Mouse (Mus musculus) heart, postnatal 10 days (tissue): ENCODE results near the gene Sycp3. TPM values are rescaled to one million over a fixed set of nuclear protein-coding genes. Genes with fewer than 3 reads are reported as not detected.
A peak's percentile ranks its signal among the peaks of the same experiment; 100 is the strongest.
"Not testable (repeated sequence)": the region's sequence is repeated elsewhere in the genome, so short reads cannot be mapped to it uniquely, and the experiment has no call there.

Experiments used
- DNase-seq, 2 experiments: peaks; one replicate each; pipeline ENCODE4 v3.0.0; 2021
- intact Hi-C: fragments of 180-260 bp; cut with DNase I; formaldehyde crosslinking; loops from one replicate; pipeline ENCODE4 v1.15.1; 2025
- total RNA-seq, 2 experiments: library from RNA; stranded (reverse); gene quantifications; 2 replicates each; pipeline ENCODE4 v1.2.3; 2021

The Sycp3 gene
- total RNA-seq, 2 experiments from 2014 or later = 0.60 TPM; not detected in 1

DNA sequence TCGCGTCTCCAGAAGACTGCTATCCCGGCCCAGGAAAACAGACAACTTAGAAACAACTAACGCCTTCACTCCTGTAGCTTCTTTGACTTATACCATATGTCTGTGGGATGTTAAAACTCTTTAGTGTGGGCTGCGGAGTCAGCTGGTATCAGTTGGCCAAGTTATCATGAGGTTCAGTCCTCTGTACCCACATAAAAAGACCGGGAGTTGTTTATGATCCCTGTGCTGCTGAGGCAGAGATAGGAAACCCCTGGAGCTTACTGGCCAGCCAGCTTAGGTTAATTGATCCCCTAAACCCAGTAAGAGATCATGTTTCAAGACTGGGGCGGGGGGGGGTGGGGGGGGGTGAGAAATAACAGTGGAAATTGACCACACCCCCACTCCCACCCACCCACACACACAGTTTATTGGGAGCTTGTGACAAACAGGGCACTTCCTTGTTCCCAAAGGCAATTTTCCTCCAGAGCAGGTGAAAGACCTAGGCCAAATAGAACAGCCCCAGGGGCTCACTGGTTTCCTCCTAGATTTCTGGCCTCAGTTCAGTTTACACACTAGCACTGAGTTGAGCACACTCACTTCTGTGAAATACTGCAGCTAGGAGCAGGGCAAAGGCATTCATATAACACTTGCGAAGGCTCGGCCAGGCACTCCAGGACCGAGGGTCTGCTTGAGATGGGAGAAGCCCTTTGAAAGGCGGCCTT lies 37.6 kb downstream of the Sycp3 start:
- intact Hi-C loops = no loop called here
- no peak for DNase-seq

DNA sequence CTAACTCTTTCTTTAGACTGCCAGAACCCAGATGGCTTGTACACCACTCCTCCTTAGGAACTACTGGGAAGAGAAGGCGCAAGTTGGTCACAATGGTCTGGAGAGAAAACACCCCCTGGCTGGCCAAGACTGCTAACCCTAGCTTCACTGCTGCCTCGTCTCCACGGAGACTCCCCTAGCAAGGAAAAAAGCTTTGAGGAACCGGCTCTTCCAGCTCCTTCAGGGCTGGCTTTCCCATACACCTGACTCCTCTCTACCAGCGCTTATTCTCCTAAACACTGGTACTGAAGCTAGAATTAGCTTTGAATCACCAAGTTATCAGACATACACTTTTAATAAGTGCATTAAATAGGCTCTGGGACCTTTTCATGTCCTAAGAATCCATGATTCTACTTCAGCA lies 40.6 kb downstream of the Sycp3 start:
- intact Hi-C loops = loop anchor here (5.0 to 10.0 kb wide), 3 partner anchors 123 to 325 kb away; partner anchors contain the start of genes Arl1, Dram1, Gnptab and Utp20

DNA sequence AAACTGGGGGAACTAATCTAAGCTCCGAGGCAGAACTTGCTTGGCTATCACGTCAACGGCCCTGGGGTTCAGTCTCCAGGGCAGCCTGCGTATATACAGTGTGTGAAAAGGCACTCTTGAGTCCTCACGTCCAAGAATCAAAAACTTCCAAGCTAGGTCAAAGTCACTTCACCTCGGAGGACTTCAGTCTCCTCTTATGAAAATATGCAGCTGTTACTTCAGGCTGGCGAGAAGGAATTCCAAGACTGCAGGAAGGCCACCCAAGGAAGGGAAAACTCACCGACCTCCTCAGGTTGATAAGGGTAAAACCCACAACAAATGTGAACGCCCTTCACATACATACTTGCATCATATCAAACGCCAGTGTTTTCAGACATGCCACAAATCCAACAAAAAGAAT lies 42.0 kb downstream of the Sycp3 start:
- DNase-seq = no peak
- intact Hi-C loops = loop anchor here (5.0 to 10.0 kb wide), 3 partner anchors 124 to 323 kb away; partner anchors contain the start of genes Arl1, Dram1, Gnptab and Utp20

More for the DNA sequence above, 40.6 kb downstream of the Sycp3 start:
- no peak for DNase-seq

DNA sequence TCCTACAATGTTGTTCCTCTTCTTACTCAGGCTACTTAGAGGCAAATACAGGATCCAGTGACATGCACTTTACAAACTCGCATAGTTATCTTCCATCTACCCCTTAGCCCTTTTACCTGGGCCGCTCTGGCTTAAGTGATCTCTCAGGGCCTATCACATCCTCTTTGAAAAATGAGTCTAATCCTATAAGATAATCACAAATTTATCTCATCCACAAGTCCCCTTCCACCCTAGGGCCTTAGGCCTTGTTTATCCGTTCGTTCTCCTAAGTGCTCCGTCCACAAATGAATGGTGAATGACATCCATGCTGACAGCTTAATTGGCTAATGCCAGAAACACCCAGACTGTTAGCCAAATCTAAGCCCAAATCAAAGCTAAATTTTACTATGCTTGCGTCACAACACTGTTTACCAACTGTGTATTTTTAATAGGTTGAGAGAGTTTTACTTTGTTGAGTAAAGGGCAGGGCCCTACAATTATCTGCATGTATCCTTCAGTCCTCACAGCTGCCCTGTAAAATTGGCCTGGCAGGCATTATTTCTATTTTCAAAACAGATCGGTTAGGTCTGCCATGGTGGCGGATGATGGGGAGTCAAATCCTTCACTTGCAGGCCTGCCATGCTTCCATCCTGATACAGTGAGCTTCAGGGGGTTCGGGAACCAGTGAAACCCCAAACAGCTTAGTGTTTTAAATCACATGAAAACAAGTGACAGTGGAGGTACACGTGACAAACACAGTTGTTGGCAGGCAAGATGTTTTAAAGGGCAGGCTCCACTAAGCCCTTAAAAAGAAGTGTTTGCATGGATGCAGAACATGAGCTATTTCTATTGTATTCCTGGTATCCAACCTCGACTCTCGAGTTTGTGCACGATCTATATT lies 42.8 kb downstream of the Sycp3 start:
- peak; percentile 44 to 48 for DNase-seq

DNA sequence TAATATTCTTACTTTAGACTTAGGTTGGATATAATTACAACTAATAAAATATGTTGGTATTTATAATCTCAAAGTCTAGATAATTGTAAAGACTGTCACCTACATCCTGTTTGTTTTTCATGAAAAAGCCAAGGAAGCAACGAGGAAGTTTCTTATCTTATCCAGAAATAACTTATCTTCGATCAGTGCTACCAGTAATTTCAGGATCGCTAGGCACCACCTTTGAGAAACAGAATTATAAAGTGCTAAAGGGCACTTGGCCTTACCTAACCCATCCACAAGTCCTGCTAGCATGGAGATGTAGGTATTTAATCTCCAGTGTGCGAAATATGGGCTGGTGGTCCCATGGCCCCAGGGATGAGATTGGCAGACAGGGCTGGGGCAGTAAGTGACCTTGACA lies 43.5 kb downstream of the Sycp3 start:
- no peak for DNase-seq
- intact Hi-C loops = loop anchor here (5.0 to 10.0 kb wide), 3 partner anchors 126 to 322 kb away; partner anchors contain the start of genes Arl1, Dram1, Gnptab and Utp20

More for the DNA sequence above, 42.8 kb downstream of the Sycp3 start:
- intact Hi-C loops = loop anchor here (5.0 to 10.0 kb wide), 3 partner anchors 125 to 323 kb away; partner anchors contain the start of genes Arl1, Dram1, Gnptab and Utp20

DNA sequence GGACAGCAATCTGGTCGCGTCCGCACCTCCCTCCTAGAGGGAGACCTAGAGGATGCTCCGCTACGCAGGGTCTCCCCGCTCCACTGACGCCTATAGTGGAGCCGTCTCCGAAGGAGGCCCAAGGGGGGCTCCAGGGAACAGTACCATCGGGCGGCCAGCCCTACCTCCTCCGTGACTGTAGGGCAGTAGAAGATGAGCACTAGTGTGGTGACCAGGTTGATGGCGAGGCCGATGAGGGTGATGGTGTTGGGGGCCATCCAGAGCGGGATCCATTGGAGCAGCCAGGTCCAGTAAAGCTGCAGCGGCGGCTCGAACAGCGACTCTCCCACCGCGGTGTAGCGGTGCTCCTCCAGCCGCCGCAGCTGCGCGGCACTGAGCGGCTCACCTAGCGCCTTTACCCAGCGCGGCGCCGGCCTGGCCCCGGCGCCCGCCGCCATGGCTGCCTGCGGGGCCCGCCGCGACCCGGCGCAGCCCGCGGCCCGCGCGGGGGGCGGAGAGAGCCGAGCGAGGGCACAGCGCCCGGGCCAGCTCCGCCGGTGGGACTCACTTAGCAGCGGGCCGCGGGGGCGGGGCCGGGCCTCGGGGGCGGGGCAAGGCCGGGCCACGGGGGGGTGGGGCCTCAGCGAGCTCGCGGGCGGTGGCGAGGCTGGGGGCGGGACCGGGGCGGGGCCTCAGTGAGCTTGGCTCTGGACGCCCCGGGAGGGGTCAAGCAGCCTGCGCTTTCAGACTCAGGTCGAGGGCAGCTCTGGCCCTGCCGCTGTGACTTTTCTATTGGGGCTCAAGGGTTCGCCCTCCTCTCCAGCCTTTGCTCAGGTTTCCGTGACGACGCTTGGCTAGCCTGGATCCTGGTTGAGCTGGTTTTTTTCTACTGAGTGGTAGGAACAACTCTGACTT lies 44.3 kb downstream of the Sycp3 start, which contains the start of gene Chpt1:
Chpt1 (minus strand) TSS at position 653 of the 894 bp plus-strand sequence.
- intact Hi-C loops = loop anchor here (5.0 to 10.0 kb wide), 3 partner anchors 126 to 321 kb away; partner anchors contain the start of genes Arl1, Dram1, Gnptab and Utp20
- DNase-seq = peak; percentile 90 to 91

DNA sequence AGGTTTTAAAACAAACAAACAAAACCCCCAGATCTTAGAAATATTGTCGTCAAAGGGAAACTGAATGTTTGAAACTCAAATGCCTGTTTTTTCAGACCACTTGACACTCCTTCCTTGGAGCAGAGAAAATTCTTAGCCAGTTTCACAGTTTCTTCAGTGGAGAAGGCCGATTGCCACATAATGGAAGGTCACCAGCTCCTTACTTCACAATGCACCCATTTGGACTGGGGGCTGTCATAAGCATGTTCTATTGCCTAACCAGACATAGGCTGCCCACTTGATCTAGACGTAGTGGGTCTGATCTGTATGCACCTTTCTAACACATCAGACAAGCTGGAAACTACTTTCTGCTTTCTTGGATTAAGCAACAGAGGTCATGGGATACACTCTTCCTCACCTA lies 45.1 kb downstream of the Sycp3 start:
- no peak for DNase-seq
- intact Hi-C loops = loop anchor here (5.0 to 10.0 kb wide), 3 partner anchors 127 to 320 kb away; partner anchors contain the start of genes Arl1, Dram1, Gnptab and Utp20

DNA sequence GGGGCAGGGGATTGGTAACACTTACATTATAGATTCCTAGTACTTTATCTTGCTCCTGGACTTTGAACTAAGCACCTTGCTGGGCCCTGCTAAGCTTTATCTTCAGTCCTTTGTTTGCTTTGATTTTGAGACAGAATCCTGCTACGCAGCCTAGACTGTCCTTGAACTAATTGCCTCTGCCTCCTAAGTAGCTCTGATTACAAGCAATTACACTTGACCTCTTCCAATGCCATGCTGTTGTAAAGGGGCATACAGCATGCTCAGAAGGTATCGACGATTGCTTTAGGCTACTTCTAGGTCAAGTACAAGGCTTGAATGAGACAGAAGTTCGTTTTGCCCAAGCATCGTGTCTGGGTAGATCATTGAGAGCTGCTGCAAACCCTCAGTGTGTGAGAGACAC lies 45.9 kb downstream of the Sycp3 start:
- intact Hi-C loops = loop anchor here (10.0 kb wide), 1 partner anchor 320 kb away; the partner anchor contains the start of gene Utp20

DNA sequence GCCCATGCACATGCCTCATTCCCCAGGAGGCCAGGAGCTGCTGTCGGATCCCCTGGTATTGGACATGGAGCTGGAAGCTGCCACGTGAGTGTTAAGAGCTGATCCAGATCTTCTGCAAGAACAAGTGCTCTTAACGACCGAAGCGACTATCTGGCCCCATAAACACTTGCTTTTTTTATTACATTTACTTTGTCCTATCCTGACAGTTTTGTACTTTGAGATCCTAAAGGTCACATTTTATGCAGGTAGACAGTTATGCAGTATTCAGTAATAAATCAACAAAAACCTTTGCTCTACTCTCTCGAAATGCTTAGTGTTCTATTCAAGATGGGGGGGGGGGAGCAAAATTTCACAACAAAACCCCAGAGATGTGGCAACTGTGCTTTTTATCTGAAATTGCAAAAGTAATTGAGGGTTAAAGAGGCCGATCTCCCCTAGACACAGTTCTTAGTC lies 48.3 kb downstream of the Sycp3 start:
- intact Hi-C loops = loop anchor here (10.0 kb wide), 1 partner anchor 317 kb away; the partner anchor contains the start of gene Utp20
- no peak for DNase-seq

More for the DNA sequence above, 45.9 kb downstream of the Sycp3 start:
- no peak for DNase-seq

DNA sequence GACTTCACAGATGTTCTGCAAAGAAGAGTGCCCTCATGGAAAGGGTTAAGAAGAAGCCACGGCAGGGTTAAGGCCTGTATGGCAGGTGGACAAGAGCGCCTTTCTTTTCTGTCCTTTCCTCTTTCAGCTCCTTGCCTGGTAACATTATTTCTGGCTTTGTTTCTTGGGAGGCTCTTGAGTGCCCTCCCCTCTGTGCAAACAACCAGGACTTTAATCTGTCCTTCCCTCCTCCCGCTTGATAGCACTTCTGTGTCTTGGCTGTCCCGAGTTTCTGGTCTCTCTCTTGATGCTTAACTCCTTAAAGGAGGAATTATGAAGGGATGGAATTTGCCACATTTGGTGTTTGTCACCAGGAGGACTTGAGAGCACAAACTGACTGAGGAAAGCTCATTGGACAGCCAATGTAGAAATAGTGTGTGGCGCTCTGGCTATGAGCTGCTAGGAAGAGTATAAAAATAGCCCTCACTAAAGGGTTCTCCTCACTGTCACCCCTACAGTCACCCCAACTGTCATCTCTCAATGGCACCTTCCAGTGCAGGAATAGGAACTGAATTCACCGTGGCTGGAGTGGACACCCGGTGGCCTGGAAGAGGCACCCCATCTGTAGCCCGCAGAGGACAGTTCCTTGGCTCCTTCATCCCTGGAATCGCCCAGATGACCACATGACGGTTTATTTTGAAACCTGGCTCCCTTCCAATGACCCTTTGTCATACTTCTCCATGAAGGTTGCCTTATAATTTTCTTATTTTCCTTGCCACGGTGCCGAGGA lies 51.3 kb downstream of the Sycp3 start:
- intact Hi-C loops = loop anchor here (5.0 kb wide), 1 partner anchor 112 kb away; no protein-coding TSS in a partner anchor
- DNase-seq = peak; percentile 80 to 83

DNA sequence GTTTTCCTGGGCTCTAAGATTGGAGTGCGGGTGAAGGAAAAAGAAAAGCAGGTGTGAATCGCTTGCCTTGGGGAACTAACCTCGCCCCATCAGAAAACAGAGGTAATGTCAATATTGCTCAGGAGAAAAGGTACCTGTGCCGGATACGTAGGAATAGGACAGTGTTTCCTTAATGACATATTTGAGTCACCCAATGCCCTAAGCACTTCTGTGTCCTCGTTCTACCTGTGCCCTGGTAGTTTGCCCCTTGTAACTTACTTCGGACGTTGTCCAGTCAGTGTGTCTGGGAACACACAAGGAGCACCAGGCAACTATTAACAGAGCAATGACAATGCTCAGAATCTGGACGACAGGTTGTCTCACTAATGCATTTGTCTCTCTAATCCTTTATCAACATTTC lies 52.0 kb downstream of the Sycp3 start:
- DNase-seq = no peak
- intact Hi-C loops = loop anchor here (5.0 kb wide), 1 partner anchor 111 kb away; no protein-coding TSS in a partner anchor

DNA sequence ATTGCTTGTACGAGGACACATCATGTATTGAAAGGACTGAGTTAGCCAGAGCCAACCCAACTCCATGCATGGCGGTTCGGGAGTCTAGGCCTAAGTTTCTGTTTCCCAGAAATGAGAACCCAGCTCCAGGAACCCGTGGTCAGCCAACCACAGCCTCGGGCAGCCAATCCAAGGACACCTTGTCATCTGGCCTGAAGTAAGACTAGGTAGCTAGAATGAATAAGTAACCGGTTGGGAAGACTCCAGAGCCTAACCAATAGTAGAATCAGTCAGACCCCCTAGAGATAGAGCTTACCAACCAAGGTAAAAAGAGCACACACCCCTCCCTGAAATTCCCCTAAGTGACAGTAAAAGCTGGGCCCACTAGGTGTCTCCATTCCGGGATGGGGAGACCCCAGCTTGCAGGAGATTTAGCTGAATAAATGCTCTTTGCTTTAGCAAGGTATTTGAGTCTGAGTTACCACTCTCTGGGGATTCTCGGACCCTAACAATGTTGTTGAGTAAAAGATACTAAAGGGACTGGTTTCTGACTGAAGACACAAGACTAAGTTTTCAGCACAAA lies 54.3 kb downstream of the Sycp3 start:
- no peak for DNase-seq
- intact Hi-C loops = loop anchor here (5.0 kb wide), 1 partner anchor 109 kb away; no protein-coding TSS in a partner anchor

DNA sequence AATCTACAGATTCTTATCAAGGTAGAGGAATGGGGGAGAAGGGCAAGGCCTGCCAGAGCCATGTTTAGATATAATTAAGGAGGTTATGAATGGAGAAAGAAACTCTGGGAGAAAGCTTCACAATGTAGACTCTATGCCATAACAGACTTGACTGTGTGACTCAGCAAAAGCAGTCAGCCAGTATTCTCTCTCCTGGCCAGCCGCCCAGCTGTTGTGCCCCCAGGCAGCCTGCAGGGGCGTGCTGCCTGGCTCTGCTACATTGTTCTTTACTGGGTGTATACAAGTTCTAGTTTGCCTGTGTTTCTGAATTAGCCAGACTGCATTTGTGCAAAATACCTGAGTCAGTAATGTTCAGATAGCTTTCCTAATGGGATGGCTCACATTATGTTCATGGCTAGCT lies 55.1 kb downstream of the Sycp3 start:
- peak; percentile 78 to 83 for DNase-seq
- intact Hi-C loops = loop anchor here (5.0 kb wide), 1 partner anchor 108 kb away; no protein-coding TSS in a partner anchor

DNA sequence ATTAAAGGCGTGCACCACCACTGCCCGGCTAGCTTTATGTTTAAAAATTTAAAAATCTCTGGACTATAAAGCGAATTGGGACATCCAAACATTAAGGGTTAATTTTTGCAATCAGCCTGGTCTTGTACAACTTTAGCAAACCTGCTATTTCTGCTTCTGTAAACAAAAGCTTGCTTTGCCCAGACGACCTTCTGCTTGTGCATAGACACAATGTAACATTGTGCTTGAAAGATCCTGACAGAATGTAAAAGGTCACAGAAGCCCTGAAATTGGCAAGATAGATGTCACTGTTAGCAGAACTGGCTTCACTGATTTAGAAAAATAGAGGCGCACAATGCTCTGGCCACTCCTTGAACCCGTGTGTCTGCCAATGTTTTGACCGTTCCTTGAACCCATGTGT lies 55.7 kb downstream of the Sycp3 start:
- intact Hi-C loops, DNase-seq: not testable (repeated sequence)

DNA sequence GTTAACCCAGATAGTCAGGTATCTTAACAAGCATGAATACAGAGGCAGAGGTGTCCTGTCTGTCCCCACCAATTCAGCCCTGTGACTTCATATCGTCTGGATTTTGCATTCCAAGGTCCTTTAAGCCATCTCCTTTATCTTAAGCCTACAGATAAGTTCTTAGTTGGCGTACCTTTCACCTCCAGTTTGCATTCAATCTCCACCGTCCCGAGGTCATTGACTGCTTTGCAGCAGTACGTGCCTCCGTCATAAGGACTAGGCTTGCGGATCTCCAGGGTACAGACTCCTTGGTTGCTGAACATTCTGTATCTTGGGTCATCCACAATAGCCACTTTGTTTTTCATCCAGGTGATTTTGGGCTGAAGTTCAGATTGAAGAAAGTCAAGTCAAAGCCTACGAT lies 63.4 kb downstream of the Sycp3 start:
- intact Hi-C loops = no loop called here
- no peak for DNase-seq
